Mouse (Mus musculus): ENCODE data around the gene Higd1a.

DNA sequence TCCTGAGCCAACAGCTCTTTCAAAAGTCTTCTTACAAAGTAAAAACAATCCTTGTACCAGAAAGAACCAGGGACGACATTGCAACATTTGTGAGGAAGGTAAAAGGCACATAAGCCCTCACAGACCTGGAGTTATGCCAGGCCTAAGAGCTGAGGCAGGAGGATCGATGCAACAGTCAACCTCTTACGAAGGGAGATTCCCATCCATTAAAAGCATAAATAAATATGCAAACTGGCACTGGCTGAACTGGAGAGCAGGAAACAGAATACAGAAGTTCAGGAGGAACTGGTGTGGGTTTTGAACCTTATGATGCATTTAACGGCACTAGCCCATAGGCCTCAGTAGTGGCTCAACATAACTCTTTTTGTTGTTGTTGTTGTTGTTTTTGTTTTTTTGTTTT, 46.2 kb upstream of the Higd1a start:
- TF ChIP-seq POLR2A (IDR thresholded peaks at IDR 0.05; ENCODE audit: insufficient read depth, low read depth, low read length) (no peak), CTCF (IDR thresholded peaks at IDR 0.05; ENCODE audit: insufficient read depth, low read depth, low read length) (no peak)
